Mouse (Mus musculus) bone marrow, adult 2 months (tissue): ENCODE data around the gene Kcnk15.

Source experiments
- CTCF ChIP-seq: fragments of 200-500 bp; IDR thresholded peaks from 2 replicates; pipeline ENCODE4 v1.5.1; 2011; ENCODE audit warnings: low read length, control low read depth; ENCODE audit not compliant: control insufficient read depth, insufficient read depth
- POLR2A ChIP-seq: fragments of 200-500 bp; IDR thresholded peaks from 2 replicates; pipeline ENCODE4 v1.6.1; 2011; ENCODE audit warnings: low read depth, mild to moderate bottlenecking, control low read depth, low read length, borderline replicate concordance; ENCODE audit not compliant: control insufficient read depth

DNA sequence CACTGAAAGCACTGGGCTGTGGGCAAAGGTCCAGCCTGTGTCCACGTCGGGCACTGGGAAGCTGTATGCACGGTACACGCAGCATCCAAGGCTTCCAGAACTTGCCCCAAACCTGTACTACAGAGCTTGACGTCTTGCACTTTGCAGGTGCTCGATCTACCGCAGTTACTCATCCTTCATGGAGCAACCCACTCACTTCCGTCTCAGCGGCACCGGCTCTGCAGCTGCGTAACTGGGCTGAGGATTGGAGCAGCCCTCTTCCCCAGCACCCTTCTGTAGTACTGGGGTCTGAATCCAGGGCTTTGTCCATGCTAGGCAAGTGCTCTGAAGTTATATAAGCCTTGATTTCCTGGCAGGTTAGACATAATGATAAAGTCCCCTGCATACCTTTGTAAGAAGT, 37.8 kb downstream of the Kcnk15 start:
- TF ChIP-seq POLR2A (no peak), CTCF (no peak)
